Mouse (Mus musculus): ENCODE results near the gene Chrd. TPM values are rescaled to one million over a fixed set of nuclear protein-coding genes. Genes with fewer than 3 reads are reported as not detected.
A peak's percentile ranks its signal among the peaks of the same experiment; 100 is the strongest.

Gene Chrd
- total RNA-seq, 1 experiment from 2014 or later, result not detected

DNA sequence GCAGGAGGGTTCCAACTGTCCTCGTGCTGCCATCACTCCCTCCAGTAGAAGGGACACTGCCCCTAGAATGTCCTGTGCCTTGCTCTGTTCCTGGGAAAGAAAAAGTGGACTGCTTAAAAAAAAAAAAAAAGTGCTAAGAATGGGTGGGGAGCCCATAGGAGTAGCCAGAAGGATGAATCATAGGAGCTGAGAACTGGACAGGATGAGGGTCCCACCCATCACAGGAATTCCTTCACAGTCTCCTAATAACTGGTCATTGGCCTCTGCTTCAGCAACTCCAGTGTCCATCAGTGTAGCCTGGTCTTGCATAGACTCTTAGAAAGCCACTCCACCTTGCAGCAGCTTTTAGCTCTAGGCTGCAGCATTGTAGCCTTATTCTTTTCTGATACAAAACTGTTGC lies 6.5 kb upstream of the Chrd start:
- no peak for ATAC-seq (replicated peaks; ENCODE audit: insufficient number of reproducible peaks, low FRiP score, low TSS enrichment, poor library complexity, severe bottlenecking)

DNA sequence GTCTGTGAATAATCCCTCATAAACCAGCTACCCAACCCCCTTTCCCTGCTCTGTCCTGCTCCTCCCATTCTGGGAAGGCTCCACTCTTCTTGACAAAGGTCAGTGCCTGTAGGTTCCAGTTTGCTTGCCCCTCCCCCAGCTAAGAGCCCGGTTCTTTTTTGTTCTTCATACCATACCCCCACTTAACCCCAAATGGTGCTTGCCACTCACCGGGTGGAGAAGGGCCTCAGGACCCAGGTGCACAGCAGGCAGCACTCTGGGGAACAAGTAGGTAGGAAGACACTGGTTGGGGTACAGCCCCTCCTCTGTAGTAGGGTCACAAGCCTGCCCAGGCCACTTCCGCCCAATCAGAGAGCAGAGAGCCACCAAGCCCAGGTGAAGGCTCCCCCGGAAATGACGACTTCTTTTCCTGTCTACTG lies 2.6 kb upstream of the Chrd start:
- no peak for ATAC-seq (replicated peaks; ENCODE audit: insufficient number of reproducible peaks, low FRiP score, low TSS enrichment, poor library complexity, severe bottlenecking)

DNA sequence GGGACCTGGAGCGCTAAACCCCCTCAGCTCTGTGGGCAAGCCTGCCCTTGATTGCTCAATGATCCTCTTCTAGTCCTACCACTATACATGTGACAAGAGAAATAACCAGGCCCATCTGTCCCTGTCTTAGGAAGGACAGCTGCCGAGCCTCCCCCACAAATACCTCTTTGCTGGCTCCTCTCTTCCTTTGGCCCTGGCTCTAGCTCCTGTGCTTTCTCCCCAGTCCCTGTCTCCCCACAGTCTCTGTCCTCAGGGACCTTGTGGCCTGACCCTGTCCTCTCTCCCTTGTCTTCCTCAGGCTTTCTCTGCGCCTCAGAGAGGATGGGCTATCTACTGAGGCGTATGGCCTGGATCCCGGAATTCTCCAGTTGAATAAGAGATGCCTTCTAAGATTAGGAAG lies 1.2 kb upstream of the Chrd start:
- no peak for ATAC-seq (replicated peaks; ENCODE audit: insufficient number of reproducible peaks, low FRiP score, low TSS enrichment, poor library complexity, severe bottlenecking)

DNA sequence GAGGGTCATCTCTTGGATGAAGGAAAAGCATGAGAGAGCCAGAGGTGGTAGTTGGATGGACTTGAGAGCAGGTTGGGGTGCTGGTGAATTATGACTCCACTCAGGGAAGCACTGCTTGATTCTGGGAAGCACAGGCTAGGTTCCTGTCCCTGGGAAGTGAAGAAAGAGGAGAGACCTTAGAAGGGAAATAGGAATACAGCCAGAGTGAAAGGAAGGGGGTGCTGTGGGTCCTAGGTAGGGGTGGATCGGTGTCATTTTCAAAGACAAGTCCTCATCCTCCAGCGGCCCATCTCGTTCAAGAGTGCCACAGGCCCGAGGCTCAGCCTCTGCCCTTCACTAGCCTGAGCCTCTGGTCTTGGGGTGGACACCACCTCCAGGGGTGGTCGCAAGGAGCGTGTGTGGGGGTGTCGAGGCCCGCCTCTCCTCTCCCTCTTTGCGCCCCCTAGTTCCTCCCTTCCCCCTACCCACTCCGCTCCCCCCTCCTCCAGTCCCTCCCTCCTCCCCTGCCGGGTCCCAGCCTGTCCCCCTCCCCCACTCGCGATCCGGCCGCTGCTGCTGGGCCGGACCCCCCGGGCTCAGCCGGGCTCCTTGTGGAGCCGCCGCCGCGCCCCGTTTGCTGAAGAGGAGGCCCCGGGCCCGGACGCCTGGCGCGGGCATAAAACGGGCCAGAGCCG lies 539 bp upstream of the Chrd start:
- no peak for ATAC-seq (replicated peaks; ENCODE audit: insufficient number of reproducible peaks, low FRiP score, low TSS enrichment, poor library complexity, severe bottlenecking)

DNA sequence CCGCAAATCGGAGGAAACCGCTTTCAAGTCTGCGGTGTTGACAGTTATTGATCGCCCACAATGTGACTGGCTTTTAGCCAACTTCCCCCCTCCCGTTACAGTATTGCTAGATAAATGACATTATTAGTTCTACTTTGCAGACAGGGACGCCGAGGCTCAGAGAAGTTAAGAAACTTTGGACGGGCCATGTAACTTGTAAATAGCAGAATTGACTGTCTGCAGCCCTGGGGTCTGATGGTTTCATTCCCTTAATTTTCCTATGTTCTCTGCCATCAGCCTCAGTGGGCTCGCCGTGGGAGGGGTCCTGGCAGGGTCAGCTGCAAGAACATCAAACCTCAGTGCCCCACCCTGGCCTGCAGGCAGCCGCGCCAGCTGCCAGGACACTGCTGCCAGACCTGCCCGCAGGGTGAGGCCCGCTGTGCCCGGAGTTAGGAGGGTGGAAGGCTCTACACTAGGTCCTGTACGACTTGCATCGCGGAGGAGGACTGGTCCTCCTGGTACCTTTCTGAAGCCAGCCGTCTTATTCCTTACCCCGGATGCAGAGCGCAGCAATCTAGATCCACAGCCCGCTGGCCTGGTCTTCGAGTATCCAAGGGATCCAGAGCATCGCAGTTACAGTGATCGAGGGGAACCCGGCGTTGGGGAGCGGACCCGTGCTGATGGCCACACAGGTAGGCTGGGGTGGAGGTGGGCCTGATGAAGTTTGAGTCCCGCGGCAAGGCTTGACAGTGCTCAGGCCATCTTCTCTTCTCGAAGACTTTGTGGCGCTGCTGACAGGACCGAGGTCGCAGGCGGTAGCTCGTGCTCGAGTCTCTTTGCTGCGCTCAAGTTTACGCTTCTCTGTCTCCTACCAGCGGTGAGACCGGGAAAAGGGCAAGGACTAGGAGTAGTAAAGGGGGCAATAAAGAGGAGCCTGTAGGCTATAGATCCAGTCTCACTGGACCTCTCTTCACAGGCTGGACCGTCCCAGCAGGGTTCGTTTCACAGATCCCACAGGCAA lies 1.1 kb downstream of the Chrd start, which contains the start of gene Thpo:
Gene Thpo, minus strand, starts transcription at position 781 of the 1,000 bp plus-strand sequence.
- no peak for ATAC-seq (replicated peaks; ENCODE audit: insufficient number of reproducible peaks, low FRiP score, low TSS enrichment, poor library complexity, severe bottlenecking)

DNA sequence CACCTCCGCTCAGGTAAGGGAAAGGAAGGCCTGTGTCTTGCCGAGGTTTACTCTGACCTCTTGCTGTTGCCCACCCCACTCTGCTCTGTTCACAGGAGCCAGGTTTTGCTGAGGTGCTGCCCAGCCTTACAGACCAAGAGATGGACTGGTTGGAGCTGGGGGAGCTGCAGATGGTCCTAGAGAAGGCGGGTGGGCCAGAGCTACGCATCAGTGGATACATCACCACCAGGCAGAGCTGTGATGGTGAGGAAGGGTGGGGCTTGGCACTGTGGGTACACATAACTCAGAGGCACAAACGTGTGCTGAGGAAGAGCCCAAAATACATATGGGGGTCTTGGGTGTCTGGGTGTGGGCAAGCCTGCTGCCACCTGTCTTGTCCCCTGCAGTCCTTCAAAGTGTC lies 2.7 kb downstream of the Chrd start:
- ATAC-seq (replicated peaks; ENCODE audit: insufficient number of reproducible peaks, low FRiP score, low TSS enrichment, poor library complexity, severe bottlenecking), result no peak

DNA sequence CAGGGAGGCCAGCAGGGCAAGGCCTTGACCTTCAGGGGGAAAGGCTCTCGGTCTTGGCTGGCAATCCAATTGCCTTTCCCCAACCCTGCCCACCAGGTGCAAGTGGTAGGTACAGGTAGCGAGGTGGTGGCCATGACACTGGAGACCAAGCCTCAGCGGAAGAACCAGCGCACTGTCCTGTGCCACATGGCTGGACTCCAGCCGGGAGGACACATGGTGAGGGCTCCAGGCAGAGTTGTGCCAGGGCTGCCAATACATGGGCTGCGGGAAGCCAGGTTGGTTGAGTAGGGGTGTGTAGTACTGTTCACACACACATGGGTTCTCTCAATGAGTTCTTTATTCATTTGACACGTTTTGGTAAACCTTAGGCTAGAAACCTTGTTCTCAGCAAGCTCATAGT lies 3.2 kb downstream of the Chrd start:
- no peak for ATAC-seq (replicated peaks; ENCODE audit: insufficient number of reproducible peaks, low FRiP score, low TSS enrichment, poor library complexity, severe bottlenecking)

DNA sequence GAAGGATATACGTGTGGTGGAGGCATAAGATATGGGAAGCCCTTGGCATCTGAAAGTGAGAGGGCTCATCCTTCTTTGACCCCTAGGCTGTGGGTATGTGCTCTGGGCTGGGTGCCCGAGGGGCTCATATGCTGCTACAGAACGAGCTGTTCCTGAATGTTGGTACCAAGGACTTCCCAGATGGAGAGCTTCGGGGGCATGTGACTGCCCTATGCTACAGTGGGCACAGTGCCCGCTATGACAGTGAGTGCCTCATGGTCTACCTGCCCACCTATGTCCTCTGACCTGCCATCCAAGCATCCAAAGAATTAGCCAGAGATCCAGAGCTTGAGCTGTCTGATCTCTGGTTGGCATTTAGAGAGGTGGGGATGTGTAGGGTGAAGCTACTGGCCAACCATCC lies 3.9 kb downstream of the Chrd start:
- ATAC-seq (replicated peaks; ENCODE audit: insufficient number of reproducible peaks, low FRiP score, low TSS enrichment, poor library complexity, severe bottlenecking), result no peak

DNA sequence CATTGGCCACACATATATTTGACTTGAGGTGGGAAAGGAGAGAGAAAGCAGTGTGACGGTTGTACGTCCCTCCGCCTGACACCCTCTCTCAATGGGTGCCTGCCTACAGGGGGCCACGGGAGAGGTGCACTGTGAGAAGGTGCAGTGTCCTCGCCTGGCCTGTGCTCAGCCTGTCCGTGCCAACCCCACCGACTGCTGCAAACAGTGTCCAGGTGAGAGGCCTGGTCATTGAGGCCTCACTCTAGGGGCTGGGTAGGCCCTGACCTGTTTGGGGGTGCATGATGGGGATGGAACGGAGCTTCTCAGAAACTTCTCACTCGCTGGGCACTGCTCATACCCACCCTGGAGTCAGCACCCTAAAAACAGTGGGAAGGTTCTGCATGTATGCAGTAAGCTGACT lies 6.9 kb downstream of the Chrd start:
- no peak for ATAC-seq (replicated peaks; ENCODE audit: insufficient number of reproducible peaks, low FRiP score, low TSS enrichment, poor library complexity, severe bottlenecking)

DNA sequence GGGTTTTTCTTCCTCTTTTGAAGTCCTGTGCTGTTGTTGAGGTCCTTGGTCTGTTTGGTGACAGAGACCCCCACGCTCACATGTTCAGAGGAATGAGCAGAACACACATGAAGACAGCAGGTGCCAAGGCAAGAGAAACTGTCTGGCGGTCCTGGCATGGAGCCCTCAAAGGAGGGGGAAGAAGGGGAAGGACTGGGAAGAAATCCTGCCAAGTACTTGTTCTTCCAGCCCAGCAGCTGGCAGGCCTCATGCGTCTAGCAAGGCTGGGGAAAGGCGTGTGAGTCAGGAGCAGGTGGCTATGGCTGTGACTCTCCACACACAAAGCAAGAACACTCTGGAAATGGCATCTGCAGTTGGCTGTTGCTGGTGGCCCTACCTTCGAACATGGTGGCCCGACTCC lies 13.7 kb downstream of the Chrd start:
- no peak for ATAC-seq (replicated peaks; ENCODE audit: insufficient number of reproducible peaks, low FRiP score, low TSS enrichment, poor library complexity, severe bottlenecking)

DNA sequence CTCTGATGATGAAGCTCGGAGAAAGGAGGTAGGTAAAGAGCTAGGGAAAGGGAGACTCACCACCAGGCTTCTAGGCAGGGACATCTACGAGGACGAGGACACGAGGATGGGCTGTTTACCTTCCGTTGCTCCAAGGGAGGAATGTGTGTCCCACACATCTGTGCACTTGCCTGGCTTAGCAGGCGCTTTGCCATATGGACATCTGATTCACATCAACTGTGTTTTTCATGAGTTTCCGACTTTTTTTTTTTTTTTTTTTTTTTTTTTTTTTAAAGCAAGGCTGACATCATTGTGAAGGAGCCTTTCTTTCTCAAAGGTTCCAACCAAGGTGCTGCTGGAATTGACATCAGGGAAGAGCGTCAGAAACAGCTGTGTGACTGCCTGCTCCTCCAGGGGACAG lies 17.6 kb downstream of the Chrd start:
- no peak for ATAC-seq (replicated peaks; ENCODE audit: insufficient number of reproducible peaks, low FRiP score, low TSS enrichment, poor library complexity, severe bottlenecking)

DNA sequence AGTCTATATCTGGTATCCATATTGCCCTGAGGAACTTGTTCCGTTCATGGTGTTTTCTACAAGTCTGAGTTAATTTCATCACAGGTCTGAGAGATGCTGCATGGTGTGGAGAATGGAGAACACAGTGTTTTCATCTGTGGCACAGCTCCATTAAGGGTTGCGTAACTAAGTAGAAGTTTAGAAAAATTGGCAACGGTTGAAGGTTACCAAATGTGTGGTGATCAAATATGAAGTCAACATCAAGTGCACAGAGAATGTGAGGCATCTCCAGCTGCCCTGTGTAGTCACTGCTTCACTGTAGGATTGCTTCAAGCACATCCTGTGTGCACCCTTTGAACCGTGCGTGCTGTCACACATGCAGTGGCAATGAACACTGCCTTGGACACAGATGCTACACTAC lies 23.1 kb downstream of the Chrd start:
- no peak for ATAC-seq (replicated peaks; ENCODE audit: insufficient number of reproducible peaks, low FRiP score, low TSS enrichment, poor library complexity, severe bottlenecking)

DNA sequence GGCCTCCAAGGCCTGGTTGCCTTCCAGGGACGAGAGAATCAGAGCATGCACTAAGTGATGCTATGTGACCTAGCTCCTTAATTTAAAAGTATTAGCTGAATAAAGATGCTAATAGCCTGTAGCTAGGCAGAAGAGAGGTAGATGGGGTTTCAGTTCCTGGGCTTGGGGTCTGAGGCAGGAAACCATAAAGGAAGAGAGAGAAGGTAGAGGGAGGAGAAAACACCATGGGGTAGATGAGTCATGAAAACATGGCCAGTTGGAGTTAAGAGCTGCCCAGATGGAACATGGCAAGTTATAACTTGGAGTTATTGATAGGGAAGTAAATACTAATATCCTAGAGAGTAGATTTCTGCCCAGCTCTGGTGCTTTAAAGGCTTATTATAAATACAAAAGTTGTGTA lies 24.5 kb downstream of the Chrd start:
- ATAC-seq (replicated peaks; ENCODE audit: insufficient number of reproducible peaks, low FRiP score, low TSS enrichment, poor library complexity, severe bottlenecking), result no peak

DNA sequence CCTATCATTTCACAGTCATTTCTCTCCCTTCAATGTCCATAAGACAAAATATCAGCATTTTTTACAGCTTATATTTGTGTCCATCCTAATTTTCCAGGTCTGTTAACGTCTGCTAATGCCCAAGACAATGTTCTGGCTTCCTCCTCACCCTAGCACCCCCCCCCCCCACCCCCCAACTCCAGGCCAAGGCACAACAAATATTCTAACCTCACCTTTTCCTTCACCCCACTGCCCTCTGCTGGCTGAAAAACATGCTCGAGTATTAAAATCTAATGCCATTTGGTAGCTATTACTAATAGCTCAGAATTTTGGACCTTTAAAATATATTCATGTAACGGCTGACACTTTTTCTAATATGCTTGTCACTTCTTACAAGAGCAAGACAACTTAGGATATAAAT lies 28.8 kb downstream of the Chrd start:
- ATAC-seq (replicated peaks; ENCODE audit: insufficient number of reproducible peaks, low FRiP score, low TSS enrichment, poor library complexity, severe bottlenecking), result no peak

DNA sequence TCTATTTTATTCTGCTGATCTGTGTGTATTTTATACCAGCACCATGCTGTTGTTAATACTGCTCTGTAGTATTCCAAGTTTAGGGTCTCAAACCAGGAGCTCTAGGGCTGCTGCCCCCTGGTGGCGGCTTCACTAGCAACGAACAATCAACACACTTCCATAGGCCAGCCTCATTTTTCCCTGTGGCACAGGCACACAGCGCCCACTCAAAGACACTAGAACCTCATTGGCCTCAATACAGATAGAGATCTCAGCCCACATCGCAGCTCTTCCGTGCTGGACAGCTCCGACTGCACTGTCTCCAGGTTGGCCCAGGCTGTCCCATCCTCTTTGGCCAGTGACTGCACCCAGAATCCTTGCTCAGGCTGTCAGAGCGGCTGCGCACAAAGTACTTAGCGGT lies 32.3 kb downstream of the Chrd start:
- ATAC-seq (replicated peaks; ENCODE audit: insufficient number of reproducible peaks, low FRiP score, low TSS enrichment, poor library complexity, severe bottlenecking), result 0 out of 2 replicates have a peak, but pooled peaks have one; percentile 27

DNA sequence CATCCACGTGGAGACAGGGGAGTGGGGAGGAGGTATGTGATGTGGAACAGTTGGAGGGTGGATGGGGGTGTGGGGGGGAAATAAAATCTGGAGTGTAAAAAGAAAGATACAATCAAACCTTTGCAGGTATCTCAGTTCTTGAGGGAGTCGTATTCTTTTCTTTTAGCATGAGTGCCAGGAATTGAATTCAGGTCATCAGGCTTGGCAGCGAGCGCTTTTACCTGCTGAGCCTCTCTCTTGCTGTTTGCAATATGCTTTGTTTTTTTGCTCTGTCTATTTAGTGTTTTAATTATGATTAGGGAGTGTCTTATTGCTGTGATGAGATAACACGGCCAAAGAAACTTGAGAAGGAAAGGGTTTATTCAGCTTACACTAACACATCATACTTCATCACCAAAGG lies 42.1 kb downstream of the Chrd start:
- no peak for ATAC-seq (replicated peaks; ENCODE audit: insufficient number of reproducible peaks, low FRiP score, low TSS enrichment, poor library complexity, severe bottlenecking)

DNA sequence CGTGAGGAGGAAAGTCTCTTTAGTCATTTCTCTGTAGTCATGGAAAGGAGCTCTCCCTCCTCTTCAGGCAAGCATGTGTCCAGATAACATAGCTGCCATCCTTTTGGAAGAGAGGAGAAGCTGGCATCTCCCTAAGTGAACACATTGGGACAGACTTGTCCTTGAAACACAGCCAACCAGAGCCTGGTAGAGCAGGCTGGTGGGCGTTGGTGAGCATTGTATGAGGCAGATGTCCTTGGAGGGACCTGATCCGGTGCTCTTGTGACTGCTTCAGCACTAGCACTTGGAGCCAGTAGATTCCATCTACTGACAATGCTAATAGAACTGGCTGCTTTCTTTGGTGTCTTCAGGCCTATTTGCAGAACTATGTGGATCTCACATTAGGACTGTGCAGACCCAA lies 46.9 kb downstream of the Chrd start:
- ATAC-seq (replicated peaks; ENCODE audit: insufficient number of reproducible peaks, low FRiP score, low TSS enrichment, poor library complexity, severe bottlenecking), result no peak

DNA sequence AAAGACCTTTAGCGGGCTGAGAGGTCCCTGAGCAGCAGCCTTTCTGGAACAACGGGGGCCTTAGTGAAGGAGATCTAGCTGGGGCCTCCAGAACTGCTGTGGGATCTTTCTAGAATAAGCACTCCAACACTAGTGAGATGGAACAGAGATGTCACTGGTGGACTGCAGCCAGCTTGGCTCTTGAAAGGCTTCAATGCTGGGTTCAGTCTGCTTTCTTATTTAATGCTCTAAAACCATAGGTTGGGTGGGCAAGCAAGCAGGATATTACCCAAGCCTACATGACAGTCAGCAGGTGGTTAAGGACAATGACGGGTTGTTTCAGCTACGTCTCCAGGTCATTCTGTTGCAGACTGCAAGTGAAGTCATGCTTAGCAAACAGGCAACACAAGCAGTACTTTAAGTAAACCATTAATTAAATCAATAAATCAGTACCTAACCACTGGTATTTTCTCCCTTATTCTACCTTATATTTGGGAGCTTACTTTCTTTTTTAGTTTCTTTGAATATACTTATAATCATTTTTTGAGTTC lies 48.2 kb downstream of the Chrd start:
- ATAC-seq (replicated peaks; ENCODE audit: insufficient number of reproducible peaks, low FRiP score, low TSS enrichment, poor library complexity, severe bottlenecking), result no peak

DNA sequence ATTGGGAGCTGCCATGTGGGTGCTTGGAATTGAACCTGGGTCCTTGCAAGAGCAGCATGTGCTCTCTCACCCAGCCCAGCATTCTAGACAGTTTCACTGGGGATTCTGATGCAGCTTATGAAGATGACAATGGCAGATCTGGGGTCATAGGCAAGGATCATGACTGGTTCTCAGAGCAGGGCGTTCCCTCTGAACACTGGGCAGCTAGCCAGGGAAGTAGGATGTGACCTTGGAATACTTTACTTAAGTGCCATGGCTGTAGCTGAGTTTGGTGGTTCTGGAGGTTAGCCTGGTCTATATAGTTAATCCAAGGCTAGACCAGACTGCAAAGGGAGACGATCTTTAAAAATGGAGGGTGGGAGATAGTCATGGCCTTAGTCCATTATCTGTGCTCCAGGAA lies 51.0 kb downstream of the Chrd start:
- no peak for ATAC-seq (replicated peaks; ENCODE audit: insufficient number of reproducible peaks, low FRiP score, low TSS enrichment, poor library complexity, severe bottlenecking)

DNA sequence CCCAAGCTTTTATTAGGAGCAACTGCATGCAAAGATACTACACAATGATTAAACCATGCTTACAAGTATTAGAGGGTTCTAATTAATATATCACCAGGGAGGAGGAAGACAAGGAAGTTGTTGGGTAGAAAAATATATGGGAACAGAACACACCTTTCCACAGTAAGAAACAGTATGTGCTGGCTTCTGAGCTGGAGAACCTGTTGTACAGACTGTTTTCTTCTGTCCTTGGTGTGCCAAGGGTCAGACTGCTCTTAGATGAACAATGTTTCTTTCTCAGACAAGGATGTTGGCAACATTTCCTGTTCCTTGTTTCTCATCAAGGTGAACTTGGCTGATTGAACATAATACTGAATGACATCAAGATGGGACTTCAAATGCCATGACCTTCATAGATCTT lies 51.8 kb downstream of the Chrd start:
- ATAC-seq (replicated peaks; ENCODE audit: insufficient number of reproducible peaks, low FRiP score, low TSS enrichment, poor library complexity, severe bottlenecking), result no peak

Measured in monocyte, adult 5-6 weeks (primary cell).